Mouse (Mus musculus): ENCODE results near the gene B3galt4.

DNA sequence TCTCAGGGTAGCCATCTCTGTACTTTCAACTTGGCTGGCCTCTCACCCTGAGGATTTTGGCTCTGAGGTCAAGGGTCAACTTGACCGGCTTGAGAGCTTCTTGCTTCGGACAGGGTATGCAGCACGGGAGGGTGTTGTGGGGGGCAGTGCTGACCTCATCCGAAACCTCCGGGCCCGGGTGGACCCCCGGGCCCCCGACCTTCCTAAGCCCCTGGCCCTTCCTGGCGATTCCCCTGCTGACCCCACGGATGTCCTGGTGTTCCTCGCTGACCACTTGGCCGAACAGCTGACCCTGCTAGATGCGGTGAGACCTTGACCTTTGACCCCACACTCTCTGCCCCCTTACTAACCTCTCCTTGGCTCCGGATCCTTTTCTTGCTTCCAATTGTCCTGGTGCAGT is 18.8 kb downstream of the B3galt4 start:
- TF ChIP-seq CTCF (conservative IDR thresholded peaks at IDR 0.05; ENCODE audit: low read length) (no peak), POU5F1 (IDR thresholded peaks at IDR 0.05; ENCODE audit: borderline replicate concordance, low read length) (no peak)

Data from E14TG2a.4 (cell line).